Mouse (Mus musculus): ENCODE measurements around the gene Serinc4. TPM values are rescaled to one million over a fixed set of nuclear protein-coding genes. Genes with fewer than 3 reads are reported as not detected.

The Serinc4 gene
- polyA plus RNA-seq, 1 experiment from 2014 or later, result 0.68 TPM

GRCm38 (mm10) chr2:121445117-121445516 is 11.5 kb downstream of the Serinc4 start:
- no peaks in the 10 kb centered on the region for H3K27me3 ChIP-seq
- in situ Hi-C loops (cut with MboI; ENCODE audit: low pct_unique_long_range_greater_than_20kb), result no loop called here
- POLR2A ChIA-PET, result interaction anchor here (1.1 kb wide), 1 partner anchor 11 kb away, joined by 4 read pairs; the partner anchor contains the start of gene Serinc4
- CTCF ChIA-PET, result interaction anchor here (1.1 kb wide), 1 partner anchor 16 kb away, joined by 4 read pairs; no protein-coding TSS in a partner anchor
- ATAC-seq (no peak), DNase-seq (ENCODE audit: low read depth, low spot score) (no peak)
- TF ChIP-seq CTCF (IDR thresholded peaks at IDR 0.05), result no peak

- DNase-seq (ENCODE audit: low read depth, low spot score) (no peak), ATAC-seq (no peak)
- TF ChIP-seq CTCF (IDR thresholded peaks at IDR 0.05), result no peak
- in situ Hi-C loops (cut with MboI; ENCODE audit: low pct_unique_long_range_greater_than_20kb), result no loop called here
- H3K27me3 ChIP-seq, result no peaks in the 10 kb centered on the region
- ChIA-PET CTCF (interaction anchor here (1.1 kb wide), 1 partner anchor 15 kb away, joined by 4 read pairs; no protein-coding TSS in a partner anchor), POLR2A (interaction anchor here (0.6 kb wide), 1 partner anchor 9 kb away, joined by 4 read pairs; no protein-coding TSS in a partner anchor)
Measured at GRCm38 (mm10) chr2:121444178-121444577, 12.4 kb downstream of the Serinc4 start, which contains the start of gene Ell3. TSS of gene Ell3 (minus strand) at chr2:121444278.

GRCm38 (mm10) chr2:121443068-121443349 is 13.6 kb downstream of the Serinc4 start:
- TF ChIP-seq CTCF (IDR thresholded peaks at IDR 0.05), result no peak
- H3K27me3 ChIP-seq, result no peaks in the 10 kb centered on the region
- no peak for ATAC-seq
- DNase-seq (ENCODE audit: low read depth, low spot score), result no peak
- POLR2A ChIA-PET, result no interaction called here
- CTCF ChIA-PET, result no interaction called here
- in situ Hi-C loops (cut with MboI; ENCODE audit: low pct_unique_long_range_greater_than_20kb), result no loop called here

GRCm38 (mm10) chr2:121442259-121443067 is 14.1 kb downstream of the Serinc4 start:
- no peak for DNase-seq (ENCODE audit: low read depth, low spot score)
- in situ Hi-C loops (cut with MboI; ENCODE audit: low pct_unique_long_range_greater_than_20kb), result no loop called here
- TF ChIP-seq CTCF (IDR thresholded peaks at IDR 0.05), result no peak
- POLR2A ChIA-PET, result no interaction called here
- no peak for ATAC-seq
- no peaks in the 10 kb centered on the region for H3K27me3 ChIP-seq
- CTCF ChIA-PET, result interaction anchor here (1.6 kb wide), 1 partner anchor 10 kb away, joined by 5 read pairs; no protein-coding TSS in a partner anchor

GRCm38 (mm10) chr2:121441800-121442199 is 14.8 kb downstream of the Serinc4 start:
- ATAC-seq (no peak), DNase-seq (ENCODE audit: low read depth, low spot score) (no peak)
- ChIA-PET CTCF (interaction anchor here (1.0 to 1.6 kb wide), 2 partner anchors 9 to 10 kb away, joined by 3 to 5 read pairs; no protein-coding TSS in a partner anchor), POLR2A (no interaction called here)
- TF ChIP-seq CTCF (IDR thresholded peaks at IDR 0.05), result no peak
- H3K27me3 ChIP-seq, result no peaks in the 10 kb centered on the region
- in situ Hi-C loops (cut with MboI; ENCODE audit: low pct_unique_long_range_greater_than_20kb), result no loop called here

GRCm38 (mm10) chr2:121440834-121441605 is 15.6 kb downstream of the Serinc4 start:
- ATAC-seq, result no peak
- ChIA-PET CTCF (interaction anchor here (1.0 to 1.6 kb wide), 2 partner anchors 9 kb away, joined by 3 to 5 read pairs; no protein-coding TSS in a partner anchor), POLR2A (no interaction called here)
- no peak for TF ChIP-seq CTCF (IDR thresholded peaks at IDR 0.05)
- in situ Hi-C loops (cut with MboI; ENCODE audit: low pct_unique_long_range_greater_than_20kb), result no loop called here
- DNase-seq (ENCODE audit: low read depth, low spot score), result no peak
- no peaks in the 10 kb centered on the region for H3K27me3 ChIP-seq

GRCm38 (mm10) chr2:121439746-121440145 is 16.8 kb downstream of the Serinc4 start:
- ChIA-PET CTCF (interaction anchor here (1.4 kb wide), 1 partner anchor 12 kb away, joined by 4 read pairs; no protein-coding TSS in a partner anchor), POLR2A (interaction anchor here (0.5 kb wide), 1 partner anchor 11 kb away, joined by 3 read pairs; no protein-coding TSS in a partner anchor)
- H3K27me3 ChIP-seq, result no peaks in the 10 kb centered on the region
- TF ChIP-seq CTCF (IDR thresholded peaks at IDR 0.05), result no peak
- in situ Hi-C loops (cut with MboI; ENCODE audit: low pct_unique_long_range_greater_than_20kb), result no loop called here
- DNase-seq (ENCODE audit: low read depth, low spot score), result no peak
- no peak for ATAC-seq

GRCm38 (mm10) chr2:121434854-121435253 is 21.7 kb downstream of the Serinc4 start:
- POLR2A ChIA-PET, result interaction anchor here (0.6 kb wide), 1 partner anchor 15 kb away, joined by 3 read pairs; no protein-coding TSS in a partner anchor
- no peaks in the 10 kb centered on the region for H3K27me3 ChIP-seq
- in situ Hi-C loops (cut with MboI; ENCODE audit: low pct_unique_long_range_greater_than_20kb), result no loop called here
- ATAC-seq (no peak), DNase-seq (ENCODE audit: low read depth, low spot score) (no peak)
- TF ChIP-seq CTCF (IDR thresholded peaks at IDR 0.05), result peak; percentile 55
- CTCF ChIA-PET, result interaction anchor here (1.0 to 2.0 kb wide), 4 partner anchors 8 to 46 kb away, joined by 3 to 8 read pairs (median 4); no protein-coding TSS in a partner anchor

GRCm38 (mm10) chr2:121425890-121426289 is 30.7 kb downstream of the Serinc4 start:
- ATAC-seq (no peak), DNase-seq (ENCODE audit: low read depth, low spot score) (no peak)
- ChIA-PET POLR2A (no interaction called here), CTCF (interaction anchor here (1.9 kb wide), 1 partner anchor 10 kb away, joined by 8 read pairs; no protein-coding TSS in a partner anchor)
- no peaks in the 10 kb centered on the region for H3K27me3 ChIP-seq
- TF ChIP-seq CTCF (IDR thresholded peaks at IDR 0.05), result no peak
- in situ Hi-C loops (cut with MboI; ENCODE audit: low pct_unique_long_range_greater_than_20kb), result no loop called here

- in situ Hi-C loops (cut with MboI; ENCODE audit: low pct_unique_long_range_greater_than_20kb), result no loop called here
- ChIA-PET CTCF (interaction anchor here (0.6 to 1.4 kb wide), 3 partner anchors 8 to 14 kb away, joined by 3 to 6 read pairs (median 4); no protein-coding TSS in a partner anchor), POLR2A (no interaction called here)
- no peaks in the 10 kb centered on the region for H3K27me3 ChIP-seq
- ATAC-seq (no peak), DNase-seq (ENCODE audit: low read depth, low spot score) (no peak)
- no peak for TF ChIP-seq CTCF (IDR thresholded peaks at IDR 0.05)
Measured at GRCm38 (mm10) chr2:121423166-121423565, 33.4 kb downstream of the Serinc4 start.
